In the genomic region with DNA sequence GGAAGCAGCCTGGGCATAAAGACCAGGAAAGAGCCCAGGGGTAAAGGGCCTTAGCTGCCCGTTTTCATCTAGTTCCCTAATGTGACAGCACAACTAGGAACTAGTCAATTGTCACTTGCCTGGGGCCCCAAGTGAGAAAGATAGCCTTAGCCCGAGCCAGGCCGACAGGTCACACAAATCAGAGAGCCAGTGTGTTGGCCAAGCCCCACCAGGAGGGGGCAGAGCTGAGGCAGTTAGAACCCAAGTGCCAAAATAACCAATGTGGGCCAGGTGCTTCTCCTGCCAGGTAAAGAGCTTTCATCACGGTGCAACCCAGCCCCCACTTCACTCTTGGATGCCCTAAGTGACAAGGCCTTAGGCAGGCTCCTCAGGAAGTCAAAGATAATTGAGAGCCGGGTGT, we compare ENCODE assay signal across 8 mouse cellular contexts.
A peak's percentile ranks its signal among the peaks of the same experiment; 100 is the strongest.
DNase-seq lines count a peak whose midpoint lies in the region; ATAC-seq and TF ChIP-seq lines count a peak whose summit lies in the region.

No protein-coding gene starts in this region.

- no peak overlapping the region for H3ac ChIP-seq in C2C12 (ENCODE audit: control insufficient read depth, insufficient read length, low read depth)

- DNase-seq in heart, adult 2 months, result peak in 1 of 2 experiments; percentile 35
- DNase-seq in heart, adult 9 months (ENCODE audit: low spot score in 2 of 2), result no peak
- peak; percentile 47 for DNase-seq in lung, postnatal 25 days (ENCODE audit: low spot score)
- no peak for DNase-seq in frontal cortex, postnatal 10 days (ENCODE audit: low spot score in 2 of 2)
- no peak for DNase-seq in hindbrain, embryonic 10.5 days (ENCODE audit: low spot score)

- TF ChIP-seq POLR2A in heart, adult 2 months (IDR thresholded peaks at IDR 0.05; ENCODE audit: insufficient read depth, low read depth, low read length), result no peak
- no peak for TF ChIP-seq POLR2A in bone marrow macrophage, adult 2 months (IDR thresholded peaks at IDR 0.05; ENCODE audit: borderline replicate concordance, low read depth, low read length)

- peaks cover 2% of the 10 kb centered on the region for H3K79me3 ChIP-seq in C2C12 (ENCODE audit: low read depth)

- TF ChIP-seq CTCF in heart, adult 2 months (IDR thresholded peaks at IDR 0.05), result peak; percentile 65
- TF ChIP-seq CTCF in C2C12 (IDR thresholded peaks at IDR 0.05; ENCODE audit: control insufficient read depth, insufficient read depth, insufficient read length), result peak; percentile 21
- peak; percentile 26; the same call in 1 of the 2 replicates for TF ChIP-seq CTCF in bone marrow macrophage, adult 2 months (IDR thresholded peaks at IDR 0.05; ENCODE audit: low read depth, low read length)

- no peaks in the 10 kb centered on the region for H3K27me3 ChIP-seq in heart, adult 2 months (ENCODE audit: control insufficient read depth, insufficient read depth, low read length)
- H3K27me3 ChIP-seq in C2C12 (ENCODE audit: control insufficient read depth, insufficient read depth, insufficient read length), result no peaks in the 10 kb centered on the region
- H3K27me3 ChIP-seq in forebrain, embryonic 13.5 days, result no peaks in the 10 kb centered on the region
- no peaks in the 10 kb centered on the region for H3K27me3 ChIP-seq in hindbrain, embryonic 10.5 days (ENCODE audit: insufficient read depth, poor library complexity, severe bottlenecking)

- no peaks in the 10 kb centered on the region for H3K79me2 ChIP-seq in heart, adult 2 months (replicated peaks; ENCODE audit: control insufficient read depth, insufficient read depth, low read length)
- no peaks in the 10 kb centered on the region for H3K79me2 ChIP-seq in C2C12 (ENCODE audit: control insufficient read depth, insufficient read depth)

- H3K9me3 ChIP-seq in forebrain, embryonic 13.5 days (replicated peaks), result no peaks in the 10 kb centered on the region
- no peaks in the 10 kb centered on the region for H3K9me3 ChIP-seq in hindbrain, embryonic 10.5 days

- H3K4me2 ChIP-seq in forebrain, embryonic 13.5 days, result no peak overlapping the region

- no peaks in the 10 kb centered on the region for H3K36me3 ChIP-seq in heart, adult 2 months (ENCODE audit: control insufficient read depth, insufficient read depth, low read length)
- no peaks in the 10 kb centered on the region for H3K36me3 ChIP-seq in C2C12 (ENCODE audit: control insufficient read depth, insufficient read depth)
- no peaks in the 10 kb centered on the region for H3K36me3 ChIP-seq in forebrain, embryonic 13.5 days (ENCODE audit: poor library complexity, severe bottlenecking)
- H3K36me3 ChIP-seq in hindbrain, embryonic 10.5 days, result no peaks in the 10 kb centered on the region

- 79% methylated on average over 5 of the region's 5 CpGs for WGBS in heart, adult 2 months
- whole genome bisulfite sequencing in forebrain, embryonic 13.5 days, result 67% methylated on average over 5 of the region's 5 CpGs
- 48% methylated on average over 5 of the region's 5 CpGs for WGBS in hindbrain, embryonic 10.5 days

- TF ChIP-seq EP300 in heart, adult 2 months (IDR thresholded peaks at IDR 0.05; ENCODE audit: insufficient read depth, low read depth, low read length), result no peak

- no peak overlapping the region for H3K9ac ChIP-seq in heart, adult 2 months (ENCODE audit: low read depth, low read length)
- no peak overlapping the region for H3K9ac ChIP-seq in forebrain, embryonic 13.5 days

- ATAC-seq in forebrain, embryonic 13.5 days, result no peak

- H3K27ac ChIP-seq in heart, adult 2 months, result no peak overlapping the region
- no peak overlapping the region for H3K27ac ChIP-seq in bone marrow macrophage, adult 2 months (ENCODE audit: insufficient read depth, low read depth, low read length)
- H3K27ac ChIP-seq in forebrain, embryonic 13.5 days, result no peak overlapping the region
- H3K27ac ChIP-seq in hindbrain, embryonic 10.5 days, result no peak overlapping the region

- intact Hi-C loops in heart, adult 2 months (cut with DNase I), result no loop called here

- peaks cover 2% of the 10 kb centered on the region for H3K4me1 ChIP-seq in heart, adult 2 months (ENCODE audit: control insufficient read depth, insufficient read depth, low read length)
- no peaks in the 10 kb centered on the region for H3K4me1 ChIP-seq in bone marrow macrophage, adult 2 months (ENCODE audit: control insufficient read depth, insufficient read depth, low read length)
- H3K4me1 ChIP-seq in forebrain, embryonic 13.5 days, result no peaks in the 10 kb centered on the region
- H3K4me1 ChIP-seq in hindbrain, embryonic 10.5 days (replicated peaks), result peaks cover 10% of the 10 kb centered on the region; the same call in 1 of the 2 replicates

- H3K4me3 ChIP-seq in heart, adult 2 months, result no peak overlapping the region
- no peak overlapping the region for H3K4me3 ChIP-seq in C2C12 (ENCODE audit: insufficient read depth, poor library complexity, severe bottlenecking)
- H3K4me3 ChIP-seq in bone marrow macrophage, adult 2 months (ENCODE audit: insufficient read depth, low read length), result no peak overlapping the region
- H3K4me3 ChIP-seq in forebrain, embryonic 13.5 days, result no peak overlapping the region
- H3K4me3 ChIP-seq in hindbrain, embryonic 10.5 days, result no peak overlapping the region

TF ChIP-seq in C2C12, 6 proteins besides CTCF, POLR2A, EP300 and RAD21:
- TF ChIP-seq MYOG (IDR thresholded peaks at IDR 0.05; ENCODE audit: control insufficient read depth, extremely low read depth, insufficient read length) (no peak), MYOD1 (IDR thresholded peaks at IDR 0.05; ENCODE audit: control insufficient read depth, insufficient read length, low read depth) (no peak), FOSL1 (IDR thresholded peaks at IDR 0.05; ENCODE audit: insufficient read depth, low read length, poor library complexity, severe bottlenecking) (no peak), MAX (IDR thresholded peaks at IDR 0.05) (no peak), USF1 (IDR thresholded peaks at IDR 0.05; ENCODE audit: low read depth) (no peak), CEBPB (IDR thresholded peaks at IDR 0.05; ENCODE audit: low read depth) (no peak)
